Mouse (Mus musculus) 3T3-L1 (cell line): Measurements from ENCODE around the gene Asb17.
"Not testable (repeated sequence)": the region's sequence is repeated elsewhere in the genome, so short reads cannot be mapped to it uniquely, and the experiment has no call there.

Experiments
- DNase-seq: peaks from one replicate; pipeline ENCODE4 v3.0.0-alpha.2; 2015; ENCODE audit warnings: low read depth, low spot score

Gene Asb17

DNA sequence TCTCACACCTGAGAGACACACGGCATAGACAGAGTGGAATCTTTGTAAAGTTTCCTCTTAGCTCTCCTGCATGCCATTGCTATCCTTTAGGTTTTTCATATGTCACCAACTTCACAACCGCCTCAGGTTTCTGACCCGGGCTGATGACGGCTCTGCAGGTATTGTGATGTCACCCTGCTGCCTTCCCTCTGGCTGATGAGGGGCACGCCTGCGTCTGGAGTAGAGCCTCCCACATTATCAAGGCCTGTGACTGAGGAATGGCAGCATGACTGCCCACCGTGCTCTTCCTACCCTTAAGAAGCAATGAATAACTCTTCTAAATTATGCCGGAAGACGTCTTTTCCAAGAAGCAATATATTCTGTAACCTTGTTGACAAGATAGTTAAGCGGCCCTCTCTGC, at the start of gene Asb17:
TSS of gene Asb17 (plus strand) at position 180 of the 400 bp plus-strand sequence.
- no peak for DNase-seq

- DNase-seq: no peak
Measured at GRCm38 (mm10) chr3:153797574-153797973, 46.4 kb upstream of the Asb17 start.

DNA sequence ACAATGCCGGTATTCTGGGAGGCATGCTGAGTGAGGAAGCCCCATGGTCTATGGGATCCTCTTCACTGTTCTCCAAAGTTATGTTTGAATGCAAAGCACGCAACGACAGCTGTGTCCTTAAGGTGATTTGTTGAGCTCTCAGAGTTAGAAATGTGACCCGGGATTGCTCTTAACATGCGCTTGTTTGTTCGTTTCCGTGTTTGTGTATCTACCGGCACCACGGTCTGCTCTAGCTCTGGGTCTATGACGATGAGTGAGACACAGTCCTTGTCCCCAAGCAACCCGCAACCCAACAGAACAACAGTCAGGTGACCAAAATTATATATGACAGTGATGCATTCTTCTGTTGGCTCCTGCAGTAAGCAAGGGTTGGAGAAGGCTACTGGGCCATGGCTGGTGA, 44.4 kb upstream of the Asb17 start:
- DNase-seq: no peak

- no peak for DNase-seq
Measured at GRCm38 (mm10) chr3:153800690-153801089, 43.3 kb upstream of the Asb17 start.

DNA sequence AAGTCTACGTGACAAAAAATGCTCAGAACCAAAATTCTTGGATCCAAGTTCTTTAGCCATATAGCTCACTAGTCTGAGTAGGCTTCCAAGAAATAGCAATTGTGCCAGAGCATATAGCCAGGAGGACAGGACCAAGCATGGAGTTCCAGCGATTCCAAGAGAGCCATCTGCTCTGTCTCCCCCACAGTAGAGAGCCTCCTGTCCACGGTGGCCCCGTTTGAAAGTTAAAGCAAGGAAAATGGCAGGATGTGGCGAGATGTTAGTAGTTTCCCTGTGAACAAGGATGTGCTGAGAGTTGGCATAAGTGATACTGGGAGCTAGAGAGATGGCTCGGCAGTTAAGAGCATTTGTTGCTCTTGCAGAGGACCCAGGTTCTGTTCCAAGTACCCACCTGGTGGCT, 42.5 kb upstream of the Asb17 start:
- no peak for DNase-seq

- DNase-seq: no peak
Measured at GRCm38 (mm10) chr3:153802640-153803039, 41.4 kb upstream of the Asb17 start.

DNA sequence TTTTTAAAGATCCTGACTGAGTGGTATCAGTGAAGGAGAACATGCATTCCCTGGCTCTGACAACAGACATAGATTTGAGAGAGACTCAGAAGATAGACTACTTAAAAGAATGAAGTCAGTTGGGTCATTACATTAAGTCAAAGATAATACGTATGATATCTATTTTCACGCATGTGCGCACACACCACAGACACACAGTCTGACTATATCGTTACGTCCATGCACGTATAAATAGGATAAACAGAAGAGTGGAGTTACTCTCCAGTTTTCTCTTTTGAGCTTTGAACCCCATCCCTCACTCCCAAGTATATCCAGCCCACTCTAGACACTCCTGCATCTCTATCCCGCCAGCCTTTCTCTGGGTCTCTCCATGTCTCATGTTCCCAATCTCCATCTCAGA, 40.0 kb upstream of the Asb17 start:
- DNase-seq: no peak

- peak; percentile 64 for DNase-seq
Measured at GRCm38 (mm10) chr3:153806077-153806772, 37.8 kb upstream of the Asb17 start.

GRCm38 (mm10) chr3:153806773-153807443, 37.1 kb upstream of the Asb17 start:
- no peak for DNase-seq

DNA sequence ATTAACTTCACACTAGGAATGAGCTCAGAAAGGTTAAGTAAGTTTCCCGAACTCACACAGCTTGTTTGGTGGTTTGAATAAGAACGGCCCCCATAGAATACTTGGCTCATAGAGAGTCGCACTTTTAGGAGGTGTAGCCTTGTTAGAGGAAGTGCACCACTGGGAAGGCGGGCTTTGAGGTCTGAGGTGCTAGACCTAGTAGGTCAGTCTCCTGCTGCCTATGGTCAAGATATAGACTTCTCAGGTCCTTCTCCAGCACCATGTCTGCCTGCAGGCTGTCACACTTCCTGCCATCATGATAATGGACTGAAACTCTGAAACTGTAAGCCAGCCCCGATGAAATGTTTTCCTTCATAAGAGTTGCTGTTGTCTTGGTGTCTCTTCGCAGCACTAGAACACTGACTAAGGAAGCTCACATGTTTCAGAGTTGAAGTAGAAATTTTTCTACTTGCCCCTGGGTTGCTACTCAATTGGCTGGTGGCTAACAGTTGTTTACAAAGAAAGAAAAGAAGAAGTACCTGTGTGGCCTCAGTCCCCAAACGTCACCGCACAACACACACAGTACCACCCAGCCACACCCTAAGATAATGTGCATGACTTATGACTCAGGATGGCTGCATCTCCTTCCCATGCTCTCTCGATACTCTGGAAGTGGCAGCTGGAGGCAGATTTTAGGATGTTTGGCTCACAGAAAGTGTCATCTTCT, 36.4 kb upstream of the Asb17 start:
- no peak for DNase-seq

- no peak for DNase-seq
Measured at GRCm38 (mm10) chr3:153808406-153808805, 35.6 kb upstream of the Asb17 start.

GRCm38 (mm10) chr3:153814026-153814425, 30.0 kb upstream of the Asb17 start:
- no peak for DNase-seq

DNA sequence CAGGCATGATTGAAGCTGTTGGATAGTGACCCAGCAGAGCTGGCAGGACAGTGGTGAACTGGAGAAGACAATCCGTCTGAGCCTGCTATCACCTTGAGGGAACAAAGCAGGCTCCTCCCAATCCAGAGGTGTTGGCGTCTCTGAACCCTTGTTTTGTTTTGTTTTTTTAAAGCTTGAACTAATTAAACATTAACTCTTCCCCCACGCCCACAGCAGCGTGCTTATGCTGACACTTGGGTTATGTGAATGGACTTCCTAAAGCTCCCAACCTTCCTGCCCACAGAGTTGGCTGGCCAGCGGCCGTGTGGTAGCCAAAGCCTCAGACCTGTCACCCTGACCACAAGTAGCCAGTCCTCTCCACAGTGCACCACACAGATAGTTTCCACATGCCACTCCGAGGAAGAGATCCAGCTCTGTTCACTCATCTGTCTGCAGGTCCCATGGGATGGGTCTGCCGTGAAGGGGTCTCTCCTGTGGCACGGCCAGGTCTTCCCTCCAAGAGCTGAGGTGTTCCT, 26.6 kb upstream of the Asb17 start:
- DNase-seq: no peak

DNA sequence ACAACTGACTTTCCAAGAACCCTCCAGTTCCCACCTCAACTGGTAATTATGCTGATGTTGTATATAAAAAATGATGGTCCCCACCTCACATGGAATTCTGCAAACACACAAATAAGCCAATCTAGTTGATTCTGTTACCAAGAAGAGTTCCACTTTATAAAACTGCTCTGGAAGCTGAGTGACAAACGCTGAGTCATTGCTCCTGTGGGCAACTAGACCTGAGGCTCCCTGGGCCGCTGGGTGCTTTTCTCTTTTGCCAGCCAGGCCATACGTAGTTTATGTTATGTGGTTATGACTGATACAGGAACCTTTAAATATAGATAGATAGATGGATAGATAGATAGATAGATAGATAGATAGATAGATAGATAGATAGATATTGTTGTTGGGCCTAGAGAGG, 25.3 kb upstream of the Asb17 start:
- DNase-seq: peak; percentile 17

GRCm38 (mm10) chr3:153819438-153819837, 24.6 kb upstream of the Asb17 start:
- no peak for DNase-seq

- no peak for DNase-seq
Measured at GRCm38 (mm10) chr3:153823671-153824515, 20.1 kb upstream of the Asb17 start.

- no peak for DNase-seq
Measured at GRCm38 (mm10) chr3:153825197-153825596, 18.8 kb upstream of the Asb17 start.

DNA sequence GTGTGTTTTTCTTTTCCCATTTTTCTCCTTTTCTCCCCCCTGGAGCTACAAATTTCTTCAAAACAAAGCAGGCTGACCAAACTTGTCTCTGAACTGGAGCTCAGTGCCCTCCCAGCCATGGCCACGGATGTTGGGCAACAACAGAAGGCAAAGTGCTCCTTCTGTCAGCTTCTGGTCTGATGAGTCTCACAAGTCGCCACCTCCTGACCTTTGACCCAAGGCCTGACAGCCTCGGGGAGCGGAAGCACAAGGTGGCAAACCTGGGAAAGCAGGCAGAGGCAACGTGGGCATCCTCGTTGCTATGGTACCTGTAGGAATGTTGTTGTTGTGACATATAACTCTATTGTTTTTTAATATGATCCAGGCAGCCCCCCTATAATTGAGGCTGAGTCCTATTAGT, 17.4 kb upstream of the Asb17 start:
- DNase-seq: no peak

DNA sequence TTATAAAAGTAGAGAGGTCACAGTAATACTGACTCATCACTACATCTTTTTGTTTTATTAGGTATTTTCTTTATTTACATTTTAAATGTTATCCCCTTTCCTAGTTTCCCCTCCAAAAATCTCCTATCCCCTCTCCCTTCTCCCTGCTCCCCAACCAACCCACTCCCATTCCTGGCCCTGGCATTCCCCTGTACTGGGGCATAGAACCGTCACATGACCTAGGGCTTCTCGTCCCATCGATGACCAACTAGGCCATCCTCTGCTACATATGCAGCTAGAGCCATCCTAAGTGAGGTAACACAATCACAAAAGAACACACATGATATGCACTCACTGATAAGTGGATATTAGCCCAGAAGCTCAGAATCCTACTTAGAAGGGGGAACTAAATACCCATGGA, 14.2 kb upstream of the Asb17 start:
- DNase-seq: not testable (repeated sequence)

GRCm38 (mm10) chr3:153831014-153831872, 12.8 kb upstream of the Asb17 start:
- DNase-seq: no peak
